Mouse (Mus musculus) C2C12 (cell line): ENCODE results near the gene Osbpl9.

Source experiments
- CEBPB ChIP-seq: IDR thresholded peaks from one replicate; pipeline ENCODE4 v1.6.1; 2011; ENCODE audit warnings: low read depth, mild to moderate bottlenecking, control low read depth, moderate library complexity
- CTCF ChIP-seq: IDR thresholded peaks from one replicate; pipeline ENCODE4 v1.5.1; 2011; ENCODE audit not compliant: control insufficient read depth, insufficient read depth, insufficient read length
- MAX ChIP-seq: IDR thresholded peaks from one replicate; pipeline ENCODE4 v1.6.1; 2011; ENCODE audit warnings: mild to moderate bottlenecking, control low read depth
- MYOD1 ChIP-seq: IDR thresholded peaks from one replicate; pipeline ENCODE4 v1.6.1; 2011; ENCODE audit warnings: low read depth; ENCODE audit not compliant: control insufficient read depth, insufficient read length
- MYOG ChIP-seq: IDR thresholded peaks from one replicate; pipeline ENCODE4 v1.6.1; 2011; ENCODE audit not compliant: control insufficient read depth, insufficient read length; ENCODE audit errors: extremely low read depth
- USF1 ChIP-seq: IDR thresholded peaks from one replicate; pipeline ENCODE4 v1.6.1; 2011; ENCODE audit warnings: low read depth, mild to moderate bottlenecking, control low read depth, moderate library complexity

GRCm38 (mm10) chr4:109116938-109117337 lies 85.1 kb downstream of the Osbpl9 start:
- TF ChIP-seq CEBPB (no peak), MAX (no peak), CTCF (no peak), USF1 (no peak), MYOG (no peak), MYOD1 (no peak)
